Mouse (Mus musculus) c-Kit-positive CD71-positive TER-119-positive erythroid progenitor cells, embryonic 14.5 days (primary cell): ENCODE measurements at regions not wholly inside any gene's neighbourhood (a gene's known extent, or its start where the extent isn't known, plus 50 kb on each side); places are given as distances from the start of the nearest gene placed in this dataset.
"Not testable (repeated sequence)": the region's sequence is repeated elsewhere in the genome, so short reads cannot be mapped to it uniquely, and the experiment has no call there.

Experiments used
- DNase-seq: peaks from one replicate; pipeline ENCODE4 v3.0.0-alpha.2; 2013; ENCODE audit warnings: low spot score

DNA sequence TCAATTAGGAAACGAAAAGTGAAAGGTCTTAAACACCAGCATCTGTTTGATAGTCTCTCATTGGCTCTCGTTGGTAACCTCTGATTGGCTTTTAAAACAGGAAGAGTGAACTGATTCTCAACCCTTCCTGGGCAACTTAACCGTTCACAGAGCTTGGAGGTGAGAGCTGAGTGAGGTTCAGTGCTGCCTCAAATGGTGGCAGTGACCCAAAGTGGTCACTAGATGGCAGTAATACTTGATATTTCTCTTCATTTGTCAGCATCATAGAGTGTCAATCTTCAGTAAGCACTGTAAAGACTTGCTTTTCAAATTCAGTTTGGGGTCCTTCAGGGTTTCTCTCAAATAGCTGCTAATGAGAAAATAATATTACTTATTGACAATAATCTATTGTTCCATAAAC lies 321.8 kb upstream of the Gdi2 start:
- peak; percentile 0 for DNase-seq

- DNase-seq = not testable (repeated sequence)
Measured at GRCm38 (mm10) chr13:3221005-3221621, 316.8 kb upstream of the Gdi2 start.

DNA sequence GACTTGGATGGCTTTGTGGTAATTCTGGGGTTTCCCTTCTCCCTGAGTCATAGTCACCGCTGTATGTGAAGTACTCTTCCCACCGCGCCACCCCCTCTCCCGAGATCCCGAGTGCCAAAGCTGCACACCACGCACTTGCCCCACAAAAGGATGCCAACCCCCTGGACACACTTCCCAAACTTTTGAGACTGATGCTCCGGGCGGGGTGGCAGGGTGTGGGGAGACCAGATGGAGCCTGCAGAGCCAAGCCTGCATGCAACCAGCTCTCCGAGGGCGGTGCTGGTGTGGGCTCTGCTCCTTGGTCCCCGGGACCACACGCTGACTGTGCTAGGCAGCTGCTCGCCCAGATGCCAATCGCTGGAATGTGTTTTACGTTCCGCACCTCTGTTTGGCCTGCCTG lies 316.2 kb upstream of the Gdi2 start:
- no peak for DNase-seq

DNA sequence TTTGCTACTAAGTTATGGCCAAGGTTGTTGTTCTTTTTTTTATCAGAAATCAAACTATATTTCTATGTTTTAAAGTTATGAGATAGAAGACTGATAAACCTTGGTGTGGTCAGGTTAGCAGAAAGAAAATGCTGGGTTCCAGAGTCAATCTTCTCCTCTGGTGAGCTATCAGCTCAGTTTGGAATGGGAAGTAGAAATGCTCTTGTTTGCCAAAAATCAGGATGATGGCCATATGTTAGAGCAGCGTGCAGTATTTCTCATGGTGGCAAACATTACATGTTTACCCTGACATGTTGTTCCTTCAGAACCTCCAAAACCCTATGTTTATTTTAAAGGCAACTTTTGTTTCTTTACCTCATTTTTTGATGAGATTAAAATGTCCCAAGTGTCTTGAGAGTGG lies 279.5 kb upstream of the Gdi2 start:
- no peak for DNase-seq

GRCm38 (mm10) chr13:3276130-3276529 lies 261.7 kb upstream of the Gdi2 start:
- DNase-seq = not testable (repeated sequence)
